9 mouse cellular contexts compared by ENCODE assay signal in genomic region chr13:51603894-51604244, GRCm38 (mm10). TPM values are rescaled to one million over a fixed set of nuclear protein-coding genes. Genes with fewer than 3 reads are reported as not detected.
DNase-seq lines count a peak whose midpoint lies in the region; ATAC-seq lines count a peak whose summit lies in the region.
"Had no signal": no experiment of that assay in that cellular context is flagged by ENCODE, and none has a peak within 500 bp of the region (broad histone marks: within the 10 kb centered on the region; RNA-seq: fewer than 3 reads in every experiment).

No protein-coding gene starts in this region.

- DNase-seq in ES-CJ7 (ENCODE audit: low read depth, low spot score) (peak; percentile 48), MN1 (ENCODE audit: low spot score) (no peak)
- peak; percentile 34 for DNase-seq in midbrain, embryonic 10.5 days (ENCODE audit: low spot score)
- DNase-seq in adrenal gland, adult 18-20 months (ENCODE audit: low spot score in 2 of 2), result no peak
- no peak for DNase-seq in kidney, postnatal 10 days
- no peak for DNase-seq in kidney, postnatal 14 days

- H3K4me1 ChIP-seq in embryonic facial prominence, embryonic 13.5 days, result peaks cover 15% of the 10 kb centered on the region
- peaks cover 12% of the 10 kb centered on the region for H3K4me1 ChIP-seq in intestine, embryonic 15.5 days (replicated peaks)
- H3K4me1 ChIP-seq in midbrain, embryonic 10.5 days, result peaks cover 15% of the 10 kb centered on the region

- H3K27me3 ChIP-seq in embryonic facial prominence, embryonic 13.5 days, result no peaks in the 10 kb centered on the region
- no peaks in the 10 kb centered on the region for H3K27me3 ChIP-seq in intestine, embryonic 15.5 days (replicated peaks)
- no peaks in the 10 kb centered on the region for H3K27me3 ChIP-seq in midbrain, embryonic 10.5 days (ENCODE audit: low read depth, poor library complexity, severe bottlenecking)

- peak overlapping the region; percentile 25 for H3K4me3 ChIP-seq in embryonic facial prominence, embryonic 13.5 days
- H3K4me3 ChIP-seq in intestine, embryonic 15.5 days (replicated peaks), result no peak overlapping the region
- peak overlapping the region; percentile 28; the same call in 1 of the 2 replicates for H3K4me3 ChIP-seq in midbrain, embryonic 10.5 days

- 37% methylated on average over 4 of the region's 4 CpGs for WGBS in embryonic facial prominence, embryonic 13.5 days
- WGBS in intestine, embryonic 15.5 days, result 51% methylated on average over 4 of the region's 4 CpGs
- 37% methylated on average over 4 of the region's 4 CpGs for WGBS in midbrain, embryonic 10.5 days

- H3K9me3 ChIP-seq in embryonic facial prominence, embryonic 13.5 days, result no peaks in the 10 kb centered on the region
- H3K9me3 ChIP-seq in intestine, embryonic 15.5 days, result no peaks in the 10 kb centered on the region
- H3K9me3 ChIP-seq in midbrain, embryonic 10.5 days (replicated peaks), result no peaks in the 10 kb centered on the region

- ATAC-seq in embryonic facial prominence, embryonic 13.5 days (ENCODE audit: insufficient number of reproducible peaks, insufficient read depth, low FRiP score, low TSS enrichment, low read depth), result no peak
- ATAC-seq in intestine, embryonic 15.5 days, result no peak
- ATAC-seq: Patski had no signal

- no peaks in the 10 kb centered on the region for H3K36me3 ChIP-seq in embryonic facial prominence, embryonic 13.5 days
- H3K36me3 ChIP-seq in intestine, embryonic 15.5 days, result no peaks in the 10 kb centered on the region
- H3K36me3 ChIP-seq in midbrain, embryonic 10.5 days, result no peaks in the 10 kb centered on the region

- peak overlapping the region; percentile 55 for H3K4me2 ChIP-seq in embryonic facial prominence, embryonic 13.5 days
- H3K4me2 ChIP-seq in intestine, embryonic 15.5 days (replicated peaks), result peak overlapping the region; percentile 51; the same call in 1 of the 2 replicates

- 0 out of 2 replicates have a peak overlapping the region, but pooled peaks have one; percentile 46 for H3K9ac ChIP-seq in embryonic facial prominence, embryonic 13.5 days
- no peak overlapping the region for H3K9ac ChIP-seq in intestine, embryonic 15.5 days

- H3K27ac ChIP-seq in embryonic facial prominence, embryonic 13.5 days, result no peak overlapping the region
- H3K27ac ChIP-seq in intestine, embryonic 15.5 days, result no peak overlapping the region
- H3K27ac ChIP-seq in midbrain, embryonic 10.5 days (replicated peaks), result peak overlapping the region; percentile 70

RNA-seq across cellular contexts. Expression of gene Shc3, which starts 34.6 kb away (rescaled TPM):
- polyA plus RNA-seq in embryonic facial prominence, embryonic 13.5 days (2015; fragmentation: Nextera tagmentation; extraction: Ambion mirVana), result 2.3 and 3.1 TPM in 2 replicates
- polyA plus RNA-seq in intestine, embryonic 15.5 days (2015; fragmentation: Nextera tagmentation; extraction: Ambion mirVana), result 0.28 and 0.34 TPM in 2 replicates
- 2.8 and 3.6 TPM in 2 replicates for polyA plus RNA-seq in midbrain, embryonic 10.5 days (2016; fragmentation: Nextera tagmentation; extraction: Ambion mirVana)
- 1 to 10 TPM in 1 of 2 experiments, under 1 TPM in 1; 0.83 to 1.3 TPM for total RNA-seq in adrenal gland, adult 18-20 months (2021)

RNA-seq across cellular contexts. Expression of gene Cks2, which starts 41.2 kb away (rescaled TPM):
- polyA plus RNA-seq in embryonic facial prominence, embryonic 13.5 days (2015; fragmentation: Nextera tagmentation; extraction: Ambion mirVana), result 328 and 339 TPM in 2 replicates
- polyA plus RNA-seq in intestine, embryonic 15.5 days (2015; fragmentation: Nextera tagmentation; extraction: Ambion mirVana), result 304 and 333 TPM in 2 replicates
- 362 and 427 TPM in 2 replicates for polyA plus RNA-seq in midbrain, embryonic 10.5 days (2016; fragmentation: Nextera tagmentation; extraction: Ambion mirVana)
- total RNA-seq in adrenal gland, adult 18-20 months (2021), result 1 to 10 TPM; 2.8 to 8.5 TPM

RNA-seq across cellular contexts. Expression of gene Secisbp2, which starts 47.6 kb away (rescaled TPM):
- 36.1 and 38.3 TPM in 2 replicates for polyA plus RNA-seq in embryonic facial prominence, embryonic 13.5 days (2015; fragmentation: Nextera tagmentation; extraction: Ambion mirVana)
- 28.0 and 30.2 TPM in 2 replicates for polyA plus RNA-seq in intestine, embryonic 15.5 days (2015; fragmentation: Nextera tagmentation; extraction: Ambion mirVana)
- polyA plus RNA-seq in midbrain, embryonic 10.5 days (2016; fragmentation: Nextera tagmentation; extraction: Ambion mirVana), result 32.0 and 35.8 TPM in 2 replicates
- 10 to 100 TPM; 19.0 to 21.7 TPM for total RNA-seq in adrenal gland, adult 18-20 months (2021)

Comparison
In these comparisons a context has a peak if more than half of its experiments do, and no peak if none do; other contexts are left out.
1. DNase-seq: peak in ES-CJ7 (single experiment) and midbrain, embryonic 10.5 days (single experiment); none in adrenal gland, adult 18-20 months (0 of 2), kidney, postnatal 10 days (single experiment), MN1 (single experiment) and kidney, postnatal 14 days (single experiment).